Mouse (Mus musculus): ENCODE data around the gene Ampd2.

GRCm38 (mm10) chr3:108085281-108085720 is 1.1 kb downstream of the Ampd2 start:
- no peak for TF ChIP-seq CTCF (IDR thresholded peaks at IDR 0.05; ENCODE audit: control insufficient read depth, insufficient read depth, insufficient replicate concordance, low read depth, low read length)
- TF ChIP-seq POLR2A (IDR thresholded peaks at IDR 0.05; ENCODE audit: control insufficient read depth, low read depth, low read length): no peak

All from testis, adult 2 months (tissue).